Mouse (Mus musculus) lung, postnatal 0 days (tissue): ENCODE results near the gene Reep3.
"Not testable (repeated sequence)": the region's sequence is repeated elsewhere in the genome, so short reads cannot be mapped to it uniquely, and the experiment has no call there.

Experiments used
- CTCF ChIP-seq: IDR thresholded peaks from 2 replicates; pipeline ENCODE4 v1.5.1; 2016; ENCODE audit warnings: antibody characterized with exemption, mild to moderate bottlenecking
- EP300 ChIP-seq: IDR thresholded peaks from 2 replicates; pipeline ENCODE4 v1.6.1; 2016; ENCODE audit warnings: antibody characterized with exemption, mild to moderate bottlenecking, control low read depth

- TF ChIP-seq CTCF, EP300: not testable (repeated sequence)
Measured at GRCm38 (mm10) chr10:67112967-67113366, 16.2 kb upstream of the Reep3 start.
